In genomic region chr10:43123422-43123821, GRCm38 (mm10) we compare ENCODE assay signal across 14 mouse cellular contexts. TPM values are rescaled to one million over a fixed set of nuclear protein-coding genes. Genes with fewer than 3 reads are reported as not detected.
"Had no signal": no experiment of that assay in that cellular context is flagged by ENCODE, and none has a peak within 500 bp of the region (broad histone marks: within the 10 kb centered on the region; RNA-seq: fewer than 3 reads in every experiment).

No protein-coding gene starts in this region.

- H3K36me3 ChIP-seq: midbrain, embryonic 10.5 days had no signal

- H3K4me3 ChIP-seq: limb, embryonic 15.5 days; midbrain, embryonic 10.5 days; neural tube, embryonic 12.5 days had no signal

- H3K4me2 ChIP-seq: limb, embryonic 15.5 days; neural tube, embryonic 12.5 days had no signal

- H3K9ac ChIP-seq: limb, embryonic 15.5 days; liver, embryonic 14.5 days; neural tube, embryonic 12.5 days had no signal

- H3K27me3 ChIP-seq: limb, embryonic 15.5 days; neural tube, embryonic 12.5 days had no signal

- ATAC-seq: intestine, postnatal 0 days had no signal

- H3K9me3 ChIP-seq: limb, embryonic 15.5 days; midbrain, embryonic 10.5 days; neural tube, embryonic 12.5 days had no signal

- DNase-seq: kidney, adult 8-10 months; kidney, postnatal 25 days; layer of hippocampus, adult 9-11 months; lung, adult 18-20 months; lung, postnatal 4 days; midbrain, embryonic 14.5 days; retina, postnatal 1 day; right cerebral cortex, postnatal 4 days; spleen, adult 18-20 months had no signal

- H3K27ac ChIP-seq: limb, embryonic 15.5 days; liver, embryonic 14.5 days; midbrain, embryonic 10.5 days; neural tube, embryonic 12.5 days had no signal

RNA-seq across cellular contexts. Expression of gene 9030612E09Rik, which starts 51.1 kb away (rescaled TPM):
- polyA plus RNA-seq: liver, embryonic 14.5 days had no signal
